Mouse (Mus musculus) CH12.LX (cell line): ENCODE data around the gene Ankrd33.

Source experiments
- CTCF ChIP-seq, 2 experiments: IDR thresholded peaks in 1 of 2; conservative IDR thresholded peaks in 1 of 2; 2 replicates each; pipeline ENCODE4 v1.5.1; 2011 to 2012; ENCODE audit warnings: low read depth in 2 of 2, low read length in 2 of 2, improper control_type of control experiment in 1 of 2, inconsistent platforms in 1 of 2, mild to moderate bottlenecking in 1 of 2, moderate library complexity in 1 of 2
- NRF1 ChIP-seq: IDR thresholded peaks from 2 replicates; pipeline ENCODE4 v1.6.1; 2014; ENCODE audit warnings: low read depth, mild to moderate bottlenecking, inconsistent platforms, low read length, improper control_type of control experiment, moderate library complexity
- POLR2A ChIP-seq: IDR thresholded peaks from 2 replicates; pipeline ENCODE4 v1.6.1; 2011; ENCODE audit warnings: low read depth, mild to moderate bottlenecking, improper control_type of control experiment, low read length
- TBP ChIP-seq: conservative IDR thresholded peaks from 2 replicates; pipeline ENCODE4 v1.6.1; 2011; ENCODE audit warnings: low read depth, low read length, improper control_type of control experiment

DNA sequence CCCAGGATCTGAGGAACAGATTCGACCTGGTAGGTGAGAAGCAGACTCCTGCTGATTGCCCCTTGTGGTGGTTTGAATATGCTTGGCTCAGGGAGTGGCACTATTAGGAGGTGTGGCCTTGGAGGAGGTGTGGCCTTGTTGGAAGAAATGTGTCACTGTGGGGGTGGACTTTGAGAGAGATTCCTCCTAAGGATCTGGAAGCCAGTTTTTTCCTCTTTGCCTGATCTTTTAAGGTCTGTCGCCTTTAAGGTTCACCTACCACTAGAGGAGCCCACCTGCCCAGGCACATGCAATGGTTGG, 6.7 kb downstream of the Ankrd33 start:
- no peak for TF ChIP-seq TBP
- TF ChIP-seq NRF1: no peak
- TF ChIP-seq POLR2A: no peak
- no peak for TF ChIP-seq CTCF (conservative IDR thresholded peaks at IDR 0.05 in 1 of 2, IDR thresholded peaks at IDR 0.05 in 1 of 2; ENCODE audit: low read depth in 2 of 2, low read length in 2 of 2)
